In the genomic region with DNA sequence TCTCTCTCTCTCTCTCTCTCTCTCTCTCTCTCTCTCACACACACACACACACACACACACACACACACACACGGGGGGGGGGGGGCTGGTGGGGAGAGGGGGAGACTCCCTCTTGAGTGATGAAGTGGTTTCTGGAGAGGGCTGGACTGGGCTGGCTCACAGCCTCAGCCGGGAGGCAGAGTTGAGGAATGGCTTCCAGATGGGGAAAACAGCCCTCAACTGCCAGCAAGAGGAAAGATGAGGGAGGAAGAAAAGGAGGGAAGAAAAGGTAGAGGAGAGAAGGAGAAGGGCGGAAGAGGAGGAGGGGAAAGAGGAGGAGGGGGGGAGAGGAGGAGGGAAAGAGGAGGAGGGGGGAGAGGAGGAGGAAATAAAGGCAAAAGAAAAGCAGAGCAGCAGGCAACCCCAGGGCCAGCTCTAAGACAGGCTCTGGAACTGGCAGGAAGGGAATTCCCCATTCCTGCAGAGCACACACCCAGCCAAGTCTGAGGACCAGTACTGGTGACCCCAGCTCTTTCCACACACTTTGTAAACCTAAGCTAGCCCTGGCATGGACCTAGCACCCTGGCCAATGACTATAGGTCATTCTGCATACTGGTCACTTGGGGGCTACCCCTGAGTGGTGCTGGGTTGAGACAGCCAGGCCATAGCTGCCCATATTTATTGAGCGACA, we compare ENCODE assay signal across 8 mouse cellular contexts. TPM values are rescaled to one million over a fixed set of nuclear protein-coding genes. Genes with fewer than 3 reads are reported as not detected.
A peak's percentile ranks its signal among the peaks of the same experiment; 100 is the strongest.
DNase-seq lines count a peak whose midpoint lies in the region; ATAC-seq and TF ChIP-seq lines count a peak whose summit lies in the region.

No protein-coding gene starts in this region.

- peak; percentile 39 for ATAC-seq in intestine, embryonic 16.5 days
- ATAC-seq in liver, postnatal 0 days: no peak

- no peaks in the 10 kb centered on the region for H3K36me3 ChIP-seq in thymus, adult 2 months (ENCODE audit: control insufficient read depth, insufficient read depth, low read length)
- no peaks in the 10 kb centered on the region for H3K36me3 ChIP-seq in intestine, embryonic 16.5 days (ENCODE audit: control insufficient read depth, insufficient read depth, low read length)
- no peaks in the 10 kb centered on the region; the same call in 1 of the 2 replicates for H3K36me3 ChIP-seq in liver, postnatal 0 days (replicated peaks; ENCODE audit: insufficient read depth, low read length)

- H3K4me1 ChIP-seq in thymus, adult 2 months (replicated peaks; ENCODE audit: control insufficient read depth, insufficient read depth, low read length): peaks cover 60% of the 10 kb centered on the region
- H3K4me1 ChIP-seq in intestine, embryonic 16.5 days (ENCODE audit: control insufficient read depth, insufficient read depth, low read length): peaks cover 59% of the 10 kb centered on the region
- H3K4me1 ChIP-seq in liver, postnatal 0 days (ENCODE audit: insufficient read depth): peaks cover 34% of the 10 kb centered on the region

- H3K4me2 ChIP-seq in intestine, embryonic 16.5 days (ENCODE audit: low read depth, low read length): no peak overlapping the region
- peak overlapping the region; percentile 87 for H3K4me2 ChIP-seq in liver, postnatal 0 days (ENCODE audit: low read depth, low read length)

- no peak for TF ChIP-seq POLR2A in thymus, adult 2 months (IDR thresholded peaks at IDR 0.05; ENCODE audit: control insufficient read depth, extremely low read depth, insufficient read depth, low read length, poor library complexity)

- no peak overlapping the region for H3K9ac ChIP-seq in intestine, embryonic 16.5 days (ENCODE audit: low read depth, low read length)
- peak overlapping the region; percentile 81 for H3K9ac ChIP-seq in liver, postnatal 0 days (replicated peaks)

- intact Hi-C loops in gastrocnemius, postnatal 14 days (cut with DNase I; ENCODE audit: low total_unique reads): loop anchor here (5.0 to 10.0 kb wide), 2 partner anchors 128 to 466 kb away; a partner anchor contains a TSS
- intact Hi-C loops in left cerebral cortex, postnatal 36 days (cut with DNase I): loop anchor here (1.0 to 10.0 kb wide), 4 partner anchors 43 to 456 kb away; a partner anchor contains a TSS
- intact Hi-C loops in left cerebral cortex, postnatal 14 days (cut with DNase I): loop anchor here (2.0 kb wide), 2 partner anchors 44 to 78 kb away; a partner anchor contains a TSS

- H3K4me3 ChIP-seq in thymus, adult 2 months (ENCODE audit: control insufficient read depth, insufficient read depth, low read length): peak overlapping the region; percentile 19
- no peak overlapping the region for H3K4me3 ChIP-seq in intestine, embryonic 16.5 days (ENCODE audit: low read length)
- peak overlapping the region; percentile 58; the same call in 1 of the 2 replicates for H3K4me3 ChIP-seq in liver, postnatal 0 days (ENCODE audit: low read depth, low read length)

- peak; percentile 27 for DNase-seq in thymus, adult 2 months
- DNase-seq in thymus, postnatal 4 days: no peak
- peak; percentile 70 for DNase-seq in gastrocnemius, postnatal 14 days
- DNase-seq in liver, postnatal 0 days: no peak
- DNase-seq in left cerebral cortex, adult 8-10 months (ENCODE audit: low spot score in 2 of 2): no peak
- no peak for DNase-seq in left cerebral cortex, postnatal 36 days (ENCODE audit: low spot score in 2 of 2)
- DNase-seq in left cerebral cortex, postnatal 14 days (ENCODE audit: low spot score in 2 of 2): no peak

- WGBS in thymus, adult 2 months: 42% methylated on average over 3 of the region's 4 CpGs
- WGBS in intestine, embryonic 16.5 days: 46% methylated on average over 3 of the region's 4 CpGs
- 64% methylated on average over 3 of the region's 4 CpGs for WGBS in liver, postnatal 0 days (ENCODE audit: insufficient replicate concordance)

- H3K9me3 ChIP-seq in intestine, embryonic 16.5 days (ENCODE audit: control insufficient read depth, low read length): no peaks in the 10 kb centered on the region
- H3K9me3 ChIP-seq in liver, postnatal 0 days (ENCODE audit: low read length): no peaks in the 10 kb centered on the region

- H3K27ac ChIP-seq in thymus, adult 2 months (ENCODE audit: control insufficient read depth, insufficient read depth, low read length): peak overlapping the region; percentile 99
- H3K27ac ChIP-seq in intestine, embryonic 16.5 days (ENCODE audit: low read length): peak overlapping the region; percentile 77
- H3K27ac ChIP-seq in liver, postnatal 0 days (ENCODE audit: low read depth): peak overlapping the region; percentile 97

- no peak for TF ChIP-seq EP300 in liver, postnatal 0 days (IDR thresholded peaks at IDR 0.05; ENCODE audit: low read depth)

- H3K27me3 ChIP-seq in thymus, adult 2 months (ENCODE audit: control insufficient read depth, insufficient read depth, low read length): no peaks in the 10 kb centered on the region
- no peaks in the 10 kb centered on the region; the same call in 1 of the 2 replicates for H3K27me3 ChIP-seq in intestine, embryonic 16.5 days (replicated peaks; ENCODE audit: control insufficient read depth, insufficient read depth, low read length)
- H3K27me3 ChIP-seq in liver, postnatal 0 days (ENCODE audit: insufficient read depth, low read length): no peaks in the 10 kb centered on the region

- TF ChIP-seq CTCF in thymus, adult 2 months (IDR thresholded peaks at IDR 0.05; ENCODE audit: borderline replicate concordance, control insufficient read depth, extremely low read depth, insufficient read depth, low read length, poor library complexity): no peak
- TF ChIP-seq CTCF in liver, postnatal 0 days (IDR thresholded peaks at IDR 0.05; ENCODE audit: low read depth): no peak

RNA-seq across cellular contexts. Expression of a gene that starts 4.3 kb away (rescaled TPM):
- 78.8 and 92.3 TPM in 2 replicates for polyA plus RNA-seq in thymus, adult 2 months (2012; rRNA removed)
- under 1 TPM; 0.22 to 0.47 TPM for total RNA-seq in gastrocnemius, postnatal 14 days (2021)
- 2.4 and 3.1 TPM in 2 replicates for polyA plus RNA-seq in intestine, embryonic 16.5 days (2015; fragmentation: Nextera tagmentation; extraction: Ambion mirVana)
- 31.0 and 37.5 TPM in 2 replicates for polyA plus RNA-seq in liver, postnatal 0 days (2015; fragmentation: Nextera tagmentation; extraction: Ambion mirVana)
- under 1 TPM; 0.18 to 0.44 (median 0.29) TPM for total RNA-seq in left cerebral cortex, adult 8-10 months (2022)
- under 1 TPM; 0.20 to 0.39 TPM for total RNA-seq in left cerebral cortex, postnatal 36 days (2021)
- total RNA-seq in left cerebral cortex, postnatal 14 days (2021): under 1 TPM in 1 of 2 experiments, not detected in 1; 0.30 TPM

RNA-seq across cellular contexts. Expression of a gene that starts 40.1 kb away (rescaled TPM):
- 1.1 and 1.5 TPM in 2 replicates for polyA plus RNA-seq in thymus, adult 2 months (2012; rRNA removed)
- not detected for total RNA-seq in gastrocnemius, postnatal 14 days (2021)
- 11.4 and 12.7 TPM in 2 replicates for polyA plus RNA-seq in intestine, embryonic 16.5 days (2015; fragmentation: Nextera tagmentation; extraction: Ambion mirVana)
- polyA plus RNA-seq in liver, postnatal 0 days (2015; fragmentation: Nextera tagmentation; extraction: Ambion mirVana): 0.21 and 0.23 TPM in 2 replicates
- under 1 TPM in 3 of 4 experiments, not detected in 1; 0.21 to 0.53 (median 0.46) TPM for total RNA-seq in left cerebral cortex, adult 8-10 months (2022)
- total RNA-seq in left cerebral cortex, postnatal 36 days (2021): under 1 TPM in 1 of 2 experiments, not detected in 1; 0.39 TPM
- not detected for total RNA-seq in left cerebral cortex, postnatal 14 days (2021)

RNA-seq across cellular contexts. Expression of a gene that starts 43.4 kb away (rescaled TPM):
- 249 and 255 TPM in 2 replicates for polyA plus RNA-seq in thymus, adult 2 months (2012; rRNA removed)
- 100 to 1,000 TPM; 176 to 209 TPM for total RNA-seq in gastrocnemius, postnatal 14 days (2021)
- polyA plus RNA-seq in intestine, embryonic 16.5 days (2015; fragmentation: Nextera tagmentation; extraction: Ambion mirVana): 391 and 421 TPM in 2 replicates
- 213 and 231 TPM in 2 replicates for polyA plus RNA-seq in liver, postnatal 0 days (2015; fragmentation: Nextera tagmentation; extraction: Ambion mirVana)
- 100 to 1,000 TPM; 406 to 526 (median 451) TPM for total RNA-seq in left cerebral cortex, adult 8-10 months (2022)
- total RNA-seq in left cerebral cortex, postnatal 36 days (2021): 100 to 1,000 TPM; 385 to 445 TPM
- 100 to 1,000 TPM; 367 to 400 TPM for total RNA-seq in left cerebral cortex, postnatal 14 days (2021)

RNA-seq across cellular contexts. Expression of a gene that starts 59.9 kb away (rescaled TPM):
- 155 and 157 TPM in 2 replicates for polyA plus RNA-seq in thymus, adult 2 months (2012; rRNA removed)
- total RNA-seq in gastrocnemius, postnatal 14 days (2021): 10 to 100 TPM in 1 of 2 experiments, 1 to 10 TPM in 1; 9.8 to 12.2 TPM
- polyA plus RNA-seq in intestine, embryonic 16.5 days (2015; fragmentation: Nextera tagmentation; extraction: Ambion mirVana): 67.9 and 74.7 TPM in 2 replicates
- 24.1 and 25.2 TPM in 2 replicates for polyA plus RNA-seq in liver, postnatal 0 days (2015; fragmentation: Nextera tagmentation; extraction: Ambion mirVana)
- 10 to 100 TPM; 37.0 to 42.1 (median 39.8) TPM for total RNA-seq in left cerebral cortex, adult 8-10 months (2022)
- total RNA-seq in left cerebral cortex, postnatal 36 days (2021): 10 to 100 TPM; 37.5 to 42.3 TPM
- 10 to 100 TPM; 41.1 to 50.0 TPM for total RNA-seq in left cerebral cortex, postnatal 14 days (2021)

Comparison
In these comparisons a context has a peak if more than half of its experiments do, and no peak if none do; other contexts are left out.
1. DNase-seq: peak in thymus, adult 2 months (single experiment) and gastrocnemius, postnatal 14 days (single experiment); none in thymus, postnatal 4 days (single experiment), liver, postnatal 0 days (single experiment), left cerebral cortex, adult 8-10 months (0 of 2), left cerebral cortex, postnatal 36 days (0 of 2) and left cerebral cortex, postnatal 14 days (0 of 2).
2. Peak in every context shown above with its lines, with median percentiles within 50 percentile points of each other: H3K27ac ChIP-seq.